Mouse (Mus musculus) heart, postnatal 36 days (tissue): ENCODE measurements around the gene Ddx47. TPM values are rescaled to one million over a fixed set of nuclear protein-coding genes. Genes with fewer than 3 reads are reported as not detected.
A peak's percentile ranks its signal among the peaks of the same experiment; 100 is the strongest.

ENCODE experiments used
- DNase-seq, 2 experiments: peaks; one replicate each; pipeline ENCODE4 v3.0.0; 2021 to 2022
- intact Hi-C: fragments of 180-260 bp; cut with DNase I; formaldehyde crosslinking; loops from one replicate; pipeline ENCODE4 v1.15.1; 2025
- total RNA-seq, 2 experiments: library from RNA; stranded (reverse); gene quantifications; 2 replicates each; pipeline ENCODE4 v1.2.3; 2021

Gene Ddx47
- 10 to 100 TPM; 38.1 to 39.9 TPM for total RNA-seq

- peak; percentile 91 to 94 for DNase-seq
- intact Hi-C loops, result loop anchor here (2.0 kb wide), 1 partner anchor 26 kb away; no protein-coding TSS in a partner anchor
Observed at GRCm38 (mm10) chr6:135011048-135011733, at the start of gene Ddx47. Gene Ddx47 (plus strand): TSS chr6:135011612.

GRCm38 (mm10) chr6:134961858-134962517 is 49.4 kb upstream of the Ddx47 start:
- no peak for DNase-seq
- intact Hi-C loops, result no loop called here

GRCm38 (mm10) chr6:134962518-134962893 is 48.9 kb upstream of the Ddx47 start:
- DNase-seq, result no peak
- intact Hi-C loops, result no loop called here

GRCm38 (mm10) chr6:134963910-134964309 is 47.5 kb upstream of the Ddx47 start:
- no peak for DNase-seq
- intact Hi-C loops, result no loop called here

GRCm38 (mm10) chr6:134966681-134967080 is 44.7 kb upstream of the Ddx47 start:
- intact Hi-C loops, result no loop called here
- no peak for DNase-seq

- no peak for DNase-seq
- intact Hi-C loops, result no loop called here
Observed at GRCm38 (mm10) chr6:134968326-134968725, 43.1 kb upstream of the Ddx47 start.

GRCm38 (mm10) chr6:134969498-134969897 is 41.9 kb upstream of the Ddx47 start:
- intact Hi-C loops, result no loop called here
- DNase-seq, result no peak

- intact Hi-C loops, result no loop called here
- DNase-seq, result no peak
Observed at GRCm38 (mm10) chr6:134972096-134972495, 39.3 kb upstream of the Ddx47 start.

GRCm38 (mm10) chr6:134976628-134977027 is 34.8 kb upstream of the Ddx47 start:
- DNase-seq, result peak in 1 of 2 experiments; percentile 7
- intact Hi-C loops, result no loop called here

- intact Hi-C loops, result loop anchor here (2.0 to 10.0 kb wide), 3 partner anchors 25 to 383 kb away; partner anchors contain the start of gene Emp1
Observed at GRCm38 (mm10) chr6:134981231-134982062, 30.0 kb upstream of the Ddx47 start, which contains the start of gene Apold1. Gene Apold1 (plus strand): TSS chr6:134981718.

GRCm38 (mm10) chr6:134983529-134984370 is 27.7 kb upstream of the Ddx47 start:
- DNase-seq, result peak; percentile 91 to 92
- intact Hi-C loops, result loop anchor here (2.0 to 10.0 kb wide), 4 partner anchors 27 to 381 kb away; partner anchors contain the start of genes Ddx47 and Emp1

More at GRCm38 (mm10) chr6:134981231-134982062, 30.0 kb upstream of the Ddx47 start, which contains the start of gene Apold1:
- peak; percentile 53 to 62 for DNase-seq

GRCm38 (mm10) chr6:134984748-134985147 is 26.7 kb upstream of the Ddx47 start:
- no peak for DNase-seq
- intact Hi-C loops, result loop anchor here (2.0 to 10.0 kb wide), 2 partner anchors 26 to 380 kb away; partner anchors contain the start of genes Ddx47 and Emp1

- intact Hi-C loops, result loop anchor here (10.0 kb wide), 1 partner anchor 376 kb away; the partner anchor contains the start of gene Emp1
- DNase-seq, result no peak
Observed at GRCm38 (mm10) chr6:134988377-134988776, 23.0 kb upstream of the Ddx47 start.

GRCm38 (mm10) chr6:134990674-134991073 is 20.7 kb upstream of the Ddx47 start:
- intact Hi-C loops, result no loop called here
- no peak for DNase-seq

- no peak for DNase-seq
- intact Hi-C loops, result no loop called here
Observed at GRCm38 (mm10) chr6:134994031-134994651, 17.3 kb upstream of the Ddx47 start.

- DNase-seq, result no peak
- intact Hi-C loops, result no loop called here
Observed at GRCm38 (mm10) chr6:134994985-134995384, 16.4 kb upstream of the Ddx47 start.

- no peak for DNase-seq
- intact Hi-C loops, result no loop called here
Observed at GRCm38 (mm10) chr6:134996918-134997317, 14.5 kb upstream of the Ddx47 start.

GRCm38 (mm10) chr6:134998076-134998475 is 13.3 kb upstream of the Ddx47 start:
- DNase-seq, result no peak
- intact Hi-C loops, result no loop called here

GRCm38 (mm10) chr6:134998781-134999180 is 12.6 kb upstream of the Ddx47 start:
- DNase-seq, result no peak
- intact Hi-C loops, result no loop called here
